Mouse (Mus musculus) right cerebral cortex, postnatal 25 days (tissue): ENCODE data around the gene Tnfrsf21.

Experiments used
- DNase-seq: peaks from one replicate; pipeline ENCODE4 v3.0.0; 2022

The Tnfrsf21 gene

GRCm38 (mm10) chr17:43134991-43135390 lies 118.6 kb downstream of the Tnfrsf21 start:
- DNase-seq, result no peak

GRCm38 (mm10) chr17:43135398-43136265 lies 119.3 kb downstream of the Tnfrsf21 start:
- DNase-seq, result no peak

GRCm38 (mm10) chr17:43136720-43137119 lies 120.4 kb downstream of the Tnfrsf21 start:
- DNase-seq, result no peak

- DNase-seq, result no peak
These were observed 121.5 kb downstream of the Tnfrsf21 start for GRCm38 (mm10) chr17:43137838-43138237.

GRCm38 (mm10) chr17:43138356-43138755 lies 122.0 kb downstream of the Tnfrsf21 start:
- no peak for DNase-seq
